Mouse (Mus musculus): Measurements from ENCODE around the gene Zswim8. TPM values are rescaled to one million over a fixed set of nuclear protein-coding genes. Genes with fewer than 3 reads are reported as not detected.

Gene Zswim8
- polyA plus RNA-seq, 1 experiment from 2014 or later, result 45.1 TPM

- Histone ChIP-seq H3K9ac (no peak overlapping the region), H3K27me3 (no peaks in the 10 kb centered on the region), H3K4me2 (no peak overlapping the region), H3K4me3 (no peak overlapping the region), H3K4me1 (peaks cover 4% of the 10 kb centered on the region; the same call in 1 of the 2 replicates), H3K9me3 (no peaks in the 10 kb centered on the region), H3K36me3 (peaks cover 56% of the 10 kb centered on the region), H3K27ac (no peak overlapping the region)
- ATAC-seq (ENCODE audit: insufficient number of reproducible peaks, insufficient read depth, low FRiP score, low TSS enrichment, low read depth), result no peak
- WGBS, result 85% methylated on average over 3 of the region's 3 CpGs
Measured at GRCm38 (mm10) chr14:20753792-20754191, 46.4 kb downstream of the Zswim8 start.

GRCm38 (mm10) chr14:20757370-20757907, 50.1 kb downstream of the Zswim8 start:
- H3K27ac ChIP-seq, result no peak overlapping the region
- no peak overlapping the region for H3K9ac ChIP-seq
- WGBS, result 89% methylated on average over 22 of the region's 22 CpGs
- H3K36me3 ChIP-seq, result peaks cover 91% of the 10 kb centered on the region
- H3K4me2 ChIP-seq, result no peak overlapping the region
- H3K9me3 ChIP-seq, result no peaks in the 10 kb centered on the region
- ATAC-seq (ENCODE audit: insufficient number of reproducible peaks, insufficient read depth, low FRiP score, low TSS enrichment, low read depth), result no peak
- no peaks in the 10 kb centered on the region for H3K4me1 ChIP-seq
- H3K27me3 ChIP-seq, result no peaks in the 10 kb centered on the region
- no peak overlapping the region for H3K4me3 ChIP-seq

DNA sequence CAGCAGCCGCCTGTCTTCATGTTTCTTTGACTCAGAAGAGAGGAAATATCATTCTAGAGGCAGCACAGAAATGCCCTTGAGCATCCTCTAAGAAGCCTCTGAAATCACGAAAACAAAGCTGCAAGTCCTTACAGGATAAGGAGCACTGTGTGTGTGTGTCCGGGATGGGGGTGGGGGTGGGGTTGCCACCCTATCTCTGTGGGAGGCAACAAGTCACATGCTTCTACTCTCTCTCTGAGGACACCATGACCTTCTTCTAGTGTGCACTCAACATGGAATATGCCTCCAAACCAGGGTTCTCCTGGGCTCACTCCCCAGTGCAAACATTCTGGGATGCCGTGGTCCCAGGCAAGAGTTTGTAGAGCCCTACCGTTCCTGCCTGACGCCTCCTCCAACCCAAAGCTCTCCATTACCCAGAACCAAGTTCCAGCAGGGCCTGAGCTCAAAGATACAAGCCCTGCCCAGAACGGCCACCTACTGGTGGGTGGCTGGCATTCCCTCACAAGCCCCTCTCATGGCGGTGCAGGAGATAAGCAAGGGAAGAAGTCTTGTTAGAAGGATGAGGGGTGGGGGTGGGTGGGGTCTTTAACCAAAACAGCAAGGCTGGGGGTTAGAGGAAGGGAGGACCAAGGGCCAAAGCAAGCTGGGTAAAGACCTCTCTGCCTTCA, 51.5 kb downstream of the Zswim8 start:
- Histone ChIP-seq H3K4me1 (no peaks in the 10 kb centered on the region), H3K27me3 (no peaks in the 10 kb centered on the region), H3K9me3 (no peaks in the 10 kb centered on the region), H3K36me3 (peaks cover 94% of the 10 kb centered on the region), H3K27ac (no peak overlapping the region), H3K4me3 (no peak overlapping the region), H3K9ac (no peak overlapping the region), H3K4me2 (no peak overlapping the region)
- 74% methylated on average over 8 of the region's 8 CpGs for WGBS
- no peak for ATAC-seq (ENCODE audit: insufficient number of reproducible peaks, insufficient read depth, low FRiP score, low TSS enrichment, low read depth)

- WGBS, result 82% methylated on average over 5 of the region's 5 CpGs
- Histone ChIP-seq H3K4me1 (peaks cover 16% of the 10 kb centered on the region), H3K9me3 (no peaks in the 10 kb centered on the region), H3K27ac (no peak overlapping the region), H3K4me3 (no peak overlapping the region), H3K9ac (no peak overlapping the region), H3K27me3 (no peaks in the 10 kb centered on the region), H3K36me3 (peaks cover 75% of the 10 kb centered on the region), H3K4me2 (no peak overlapping the region)
- ATAC-seq (ENCODE audit: insufficient number of reproducible peaks, insufficient read depth, low FRiP score, low TSS enrichment, low read depth), result 0 out of 2 replicates have a peak, but pooled peaks have one; percentile 34
Measured at GRCm38 (mm10) chr14:20764942-20765341, 57.6 kb downstream of the Zswim8 start.

DNA sequence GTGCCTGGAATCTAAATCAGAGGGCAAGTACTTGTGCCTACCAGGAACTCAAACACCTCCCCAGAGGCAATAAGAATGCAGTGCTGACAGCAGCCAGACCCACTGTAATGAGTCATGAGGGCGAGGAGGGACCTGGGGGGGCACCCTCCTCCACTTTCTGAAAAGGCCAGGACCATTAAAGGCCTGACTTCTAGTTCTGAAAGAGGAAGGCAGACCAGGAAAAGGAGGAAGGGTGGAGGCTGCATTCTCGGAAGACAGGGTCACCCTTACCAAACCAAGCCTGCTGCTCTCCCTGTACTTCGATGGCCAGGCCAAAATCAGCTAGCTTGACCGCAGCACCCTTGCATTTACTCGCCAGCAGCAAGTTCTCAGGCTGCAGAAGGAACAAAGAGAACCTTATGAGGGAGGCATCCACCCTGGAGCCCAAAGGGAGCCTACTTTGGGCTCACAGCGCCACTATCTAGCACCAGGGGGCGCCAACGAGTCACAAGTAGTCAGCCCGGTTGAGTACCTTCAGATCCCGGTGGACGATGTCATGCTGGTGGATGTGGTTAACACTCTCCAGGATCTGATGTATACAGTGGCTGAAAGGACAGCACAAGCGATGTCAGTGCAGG, 58.4 kb downstream of the Zswim8 start:
- Histone ChIP-seq H3K4me1 (peaks cover 16% of the 10 kb centered on the region), H3K27ac (no peak overlapping the region; the same call in 1 of the 2 replicates), H3K36me3 (peaks cover 75% of the 10 kb centered on the region), H3K9me3 (no peaks in the 10 kb centered on the region), H3K9ac (no peak overlapping the region), H3K4me2 (no peak overlapping the region), H3K27me3 (no peaks in the 10 kb centered on the region), H3K4me3 (no peak overlapping the region)
- no peak for ATAC-seq (ENCODE audit: insufficient number of reproducible peaks, insufficient read depth, low FRiP score, low TSS enrichment, low read depth)
- WGBS, result 25% methylated on average over 12 of the region's 12 CpGs

DNA sequence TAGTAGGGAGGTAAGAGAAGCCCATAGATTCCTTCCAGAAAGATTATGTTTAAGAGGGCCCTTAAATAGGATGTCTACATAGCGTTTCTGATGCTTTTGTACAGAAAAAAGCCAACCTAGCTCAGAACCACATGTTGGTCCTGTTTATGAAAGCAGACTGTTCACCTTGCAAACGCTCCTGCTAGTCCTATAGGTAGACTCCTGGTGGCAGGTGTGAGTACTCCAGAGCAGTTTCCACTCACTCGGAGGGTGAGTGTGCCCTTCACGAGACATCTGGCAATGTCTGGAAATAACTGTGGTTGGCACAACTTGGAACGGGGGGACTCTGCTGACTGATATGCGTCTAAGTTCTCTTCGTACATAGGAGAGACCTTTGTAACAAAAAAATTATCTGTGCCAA, 60.6 kb downstream of the Zswim8 start:
- peaks cover 68% of the 10 kb centered on the region for H3K36me3 ChIP-seq
- H3K4me2 ChIP-seq, result no peak overlapping the region
- no peak for ATAC-seq (ENCODE audit: insufficient number of reproducible peaks, insufficient read depth, low FRiP score, low TSS enrichment, low read depth)
- no peaks in the 10 kb centered on the region for H3K9me3 ChIP-seq
- H3K4me1 ChIP-seq, result peaks cover 16% of the 10 kb centered on the region
- no peak overlapping the region for H3K9ac ChIP-seq
- no peak overlapping the region for H3K4me3 ChIP-seq
- H3K27ac ChIP-seq, result no peak overlapping the region
- 88% methylated on average over 7 of the region's 7 CpGs for WGBS
- no peaks in the 10 kb centered on the region for H3K27me3 ChIP-seq

DNA sequence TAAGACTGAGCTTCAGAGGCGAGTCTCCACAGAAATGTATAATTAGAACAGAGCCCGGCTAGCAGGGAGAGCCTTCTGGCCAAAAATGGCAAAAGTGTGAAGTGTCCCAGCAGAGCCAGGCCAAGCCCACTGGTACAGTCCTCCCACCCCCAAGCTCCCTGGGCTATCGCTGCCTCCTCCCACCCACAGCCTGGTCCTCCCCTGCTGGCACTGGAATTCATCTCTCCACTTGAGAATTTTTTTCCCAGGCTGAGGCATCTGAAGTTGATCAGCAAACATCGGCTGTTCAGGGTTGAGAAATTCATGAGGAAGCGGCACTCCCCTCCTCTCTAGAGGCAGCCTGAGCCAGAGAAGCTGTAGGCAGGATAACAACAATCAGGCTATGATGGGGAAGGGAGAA, 61.2 kb downstream of the Zswim8 start:
- H3K4me2 ChIP-seq, result no peak overlapping the region
- peaks cover 62% of the 10 kb centered on the region for H3K36me3 ChIP-seq
- no peak overlapping the region for H3K9ac ChIP-seq
- H3K4me1 ChIP-seq, result peaks cover 20% of the 10 kb centered on the region
- no peak overlapping the region for H3K4me3 ChIP-seq
- H3K27me3 ChIP-seq, result no peaks in the 10 kb centered on the region
- 55% methylated on average over 5 of the region's 5 CpGs for WGBS
- H3K27ac ChIP-seq, result 0 out of 2 replicates have a peak overlapping the region, but pooled peaks have one; percentile 28
- ATAC-seq (ENCODE audit: insufficient number of reproducible peaks, insufficient read depth, low FRiP score, low TSS enrichment, low read depth), result no peak
- H3K9me3 ChIP-seq, result no peaks in the 10 kb centered on the region

GRCm38 (mm10) chr14:20771941-20772340, 64.6 kb downstream of the Zswim8 start:
- Histone ChIP-seq H3K4me1 (peaks cover 24% of the 10 kb centered on the region), H3K4me2 (no peak overlapping the region), H3K4me3 (no peak overlapping the region), H3K27ac (no peak overlapping the region), H3K27me3 (no peaks in the 10 kb centered on the region), H3K36me3 (peaks cover 45% of the 10 kb centered on the region), H3K9me3 (no peaks in the 10 kb centered on the region), H3K9ac (no peak overlapping the region)
- no peak for ATAC-seq (ENCODE audit: insufficient number of reproducible peaks, insufficient read depth, low FRiP score, low TSS enrichment, low read depth)
- WGBS, result 81% methylated on average over 3 of the region's 3 CpGs

- peaks cover 24% of the 10 kb centered on the region for H3K4me1 ChIP-seq
- H3K4me3 ChIP-seq, result no peak overlapping the region
- ATAC-seq (ENCODE audit: insufficient number of reproducible peaks, insufficient read depth, low FRiP score, low TSS enrichment, low read depth), result no peak
- 77% methylated on average over 6 of the region's 6 CpGs for WGBS
- no peak overlapping the region for H3K27ac ChIP-seq
- H3K9me3 ChIP-seq, result no peaks in the 10 kb centered on the region
- H3K4me2 ChIP-seq, result no peak overlapping the region
- H3K36me3 ChIP-seq, result peaks cover 50% of the 10 kb centered on the region
- H3K27me3 ChIP-seq, result no peaks in the 10 kb centered on the region
- H3K9ac ChIP-seq, result no peak overlapping the region
Measured at GRCm38 (mm10) chr14:20772808-20773207, 65.5 kb downstream of the Zswim8 start.

Small RNA genes within 50 kb of the gene (microRNA-seq; reads per million reads assigned to microRNA genes)
- 1.1 reads per million for gene Mir6946

Other genes starting within 250 kb of the Zswim8 start
- gene Anxa7, start 227.4 kb upstream of the Zswim8 start, polyA plus RNA-seq (2015; fragmentation: Nextera tagmentation; extraction: Ambion mirVana), result 39.5 and 42.0 TPM in 2 replicates
- 1.6 and 1.7 TPM in 2 replicates for gene Mss51, start 210.7 kb upstream of the Zswim8 start, polyA plus RNA-seq (2015; fragmentation: Nextera tagmentation; extraction: Ambion mirVana)
- 54.3 and 59.4 TPM in 2 replicates for gene Ppp3cb, start 161.0 kb upstream of the Zswim8 start, polyA plus RNA-seq (2015; fragmentation: Nextera tagmentation; extraction: Ambion mirVana)
- 8.5 and 9.4 TPM in 2 replicates for gene Usp54, start 66.5 kb upstream of the Zswim8 start, polyA plus RNA-seq (2015; fragmentation: Nextera tagmentation; extraction: Ambion mirVana)
- gene Myoz1, start 51.0 kb upstream of the Zswim8 start, polyA plus RNA-seq (2015; fragmentation: Nextera tagmentation; extraction: Ambion mirVana), result 0.47 and 0.62 TPM in 2 replicates
- gene Synpo2l, start 39.2 kb upstream of the Zswim8 start, polyA plus RNA-seq (2015; fragmentation: Nextera tagmentation; extraction: Ambion mirVana), result 2.3 and 3.3 TPM in 2 replicates
- 90.7 and 93.3 TPM in 2 replicates for gene Sec24c, start 33.2 kb upstream of the Zswim8 start, polyA plus RNA-seq (2015; fragmentation: Nextera tagmentation; extraction: Ambion mirVana)
- 25.1 and 26.2 TPM in 2 replicates for gene Fut11, start 12.6 kb upstream of the Zswim8 start, polyA plus RNA-seq (2015; fragmentation: Nextera tagmentation; extraction: Ambion mirVana)
- gene Chchd1, start 4.5 kb upstream of the Zswim8 start, polyA plus RNA-seq (2015; fragmentation: Nextera tagmentation; extraction: Ambion mirVana), result 193 and 219 TPM in 2 replicates
- gene Ndst2, start 27.0 kb downstream of the Zswim8 start, polyA plus RNA-seq (2015; fragmentation: Nextera tagmentation; extraction: Ambion mirVana), result 27.5 and 28.5 TPM in 2 replicates
- 62.6 and 75.3 TPM in 2 replicates for gene Camk2g, start 86.5 kb downstream of the Zswim8 start, polyA plus RNA-seq (2015; fragmentation: Nextera tagmentation; extraction: Ambion mirVana)
- gene Plau, start 129.1 kb downstream of the Zswim8 start, polyA plus RNA-seq (2015; fragmentation: Nextera tagmentation; extraction: Ambion mirVana), result 2.3 and 2.4 TPM in 2 replicates
- 36.4 and 38.8 TPM in 2 replicates for gene Vcl, start 221.8 kb downstream of the Zswim8 start, polyA plus RNA-seq (2015; fragmentation: Nextera tagmentation; extraction: Ambion mirVana)

All from embryonic facial prominence, embryonic 13.5 days (tissue).